Mouse (Mus musculus): ENCODE data around the gene Comt.

DNA sequence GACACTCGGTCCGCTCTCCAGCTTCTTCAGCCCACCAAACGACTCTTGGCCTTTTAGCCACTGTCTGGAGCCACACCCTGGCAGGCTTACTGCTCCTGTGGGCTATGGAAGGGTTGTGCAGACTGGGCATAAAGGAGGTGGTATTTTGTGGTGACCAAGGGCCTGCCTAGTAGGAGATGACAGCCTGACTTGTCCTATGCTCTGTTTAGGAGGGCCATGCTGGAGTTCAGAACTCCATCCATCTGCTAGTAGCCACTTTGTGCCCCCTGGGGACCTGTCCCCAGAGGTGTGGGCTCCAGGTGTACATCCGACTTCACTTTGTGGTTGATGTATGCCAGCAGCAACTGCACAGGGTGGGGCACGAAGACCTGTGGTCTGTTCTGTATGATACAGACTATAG is 33.1 kb downstream of the Comt start:
- TF ChIP-seq CTCF (IDR thresholded peaks at IDR 0.05) (no peak), POLR2A (IDR thresholded peaks at IDR 0.05; ENCODE audit: insufficient read depth, low read depth, low read length) (no peak)

Data from heart, adult 2 months (tissue).